Mouse (Mus musculus) layer of hippocampus, adult 11-12 months (tissue): ENCODE results near the gene Otud3.
"Not testable (repeated sequence)": the region's sequence is repeated elsewhere in the genome, so short reads cannot be mapped to it uniquely, and the experiment has no call there.

ENCODE experiments used
- DNase-seq: peaks from one replicate; pipeline ENCODE4 v3.0.0; 2022; ENCODE audit warnings: low spot score

Gene Otud3

GRCm38 (mm10) chr4:138913797-138914196 is at the start of gene Otud3:
TSS of gene Otud3 (minus strand) at chr4:138913945.
- peak; percentile 97 for DNase-seq

- DNase-seq = no peak
Measured at GRCm38 (mm10) chr4:138962719-138963118, 49.0 kb upstream of the Otud3 start.

- DNase-seq = peak; percentile 27
Measured at GRCm38 (mm10) chr4:138959926-138960325, 46.2 kb upstream of the Otud3 start.

GRCm38 (mm10) chr4:138959120-138959519 is 45.4 kb upstream of the Otud3 start:
- DNase-seq = no peak

GRCm38 (mm10) chr4:138958612-138959011 is 44.9 kb upstream of the Otud3 start:
- no peak for DNase-seq

- DNase-seq = no peak
Measured at GRCm38 (mm10) chr4:138948257-138948656, 34.5 kb upstream of the Otud3 start.

GRCm38 (mm10) chr4:138943730-138944129 is 30.0 kb upstream of the Otud3 start:
- peak; percentile 76 for DNase-seq

- DNase-seq = no peak
Measured at GRCm38 (mm10) chr4:138941966-138942365, 28.2 kb upstream of the Otud3 start.

GRCm38 (mm10) chr4:138941401-138941800 is 27.7 kb upstream of the Otud3 start:
- DNase-seq = no peak

GRCm38 (mm10) chr4:138939481-138939880 is 25.7 kb upstream of the Otud3 start:
- no peak for DNase-seq

GRCm38 (mm10) chr4:138938495-138939269 is 24.9 kb upstream of the Otud3 start:
- no peak for DNase-seq

- DNase-seq = no peak
Measured at GRCm38 (mm10) chr4:138934456-138935145, 20.9 kb upstream of the Otud3 start.

GRCm38 (mm10) chr4:138933862-138934261 is 20.1 kb upstream of the Otud3 start:
- no peak for DNase-seq

- DNase-seq = no peak
Measured at GRCm38 (mm10) chr4:138925561-138925960, 11.8 kb upstream of the Otud3 start.

- peak; percentile 99 for DNase-seq
Measured at GRCm38 (mm10) chr4:138922131-138922459, 8.3 kb upstream of the Otud3 start.

- DNase-seq = no peak
Measured at GRCm38 (mm10) chr4:138921254-138922130, 7.7 kb upstream of the Otud3 start.

GRCm38 (mm10) chr4:138917282-138917681 is 3.5 kb upstream of the Otud3 start:
- no peak for DNase-seq

- DNase-seq = no peak
Measured at GRCm38 (mm10) chr4:138913141-138913787, 481 bp downstream of the Otud3 start.

- DNase-seq = no peak
Measured at GRCm38 (mm10) chr4:138905624-138906337, 8.0 kb downstream of the Otud3 start.

GRCm38 (mm10) chr4:138899361-138899760 is 14.4 kb downstream of the Otud3 start:
- no peak for DNase-seq

- not testable (repeated sequence) for DNase-seq
Measured at GRCm38 (mm10) chr4:138893789-138894188, 20.0 kb downstream of the Otud3 start.
